17 mouse cellular contexts compared by ENCODE assay signal in the genomic region with DNA sequence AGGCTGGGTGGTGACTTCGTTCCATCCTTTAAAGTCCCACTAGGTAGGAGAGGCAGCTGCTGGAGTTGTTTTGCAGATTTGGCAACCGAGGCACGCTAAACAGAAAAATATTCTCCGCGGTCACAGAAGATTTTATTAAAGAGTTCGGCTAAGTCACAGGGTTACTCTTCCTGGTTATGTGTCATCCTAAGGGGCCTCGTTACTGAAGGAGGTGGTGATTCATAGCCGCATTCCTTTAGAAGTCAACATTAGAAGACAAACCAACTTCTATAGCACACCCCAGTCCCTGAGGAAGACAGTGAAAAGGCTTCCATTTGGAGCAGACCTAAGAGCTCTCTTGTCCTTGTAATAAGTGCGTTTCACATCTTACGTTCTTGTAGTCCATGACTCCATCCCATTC. TPM values are rescaled to one million over a fixed set of nuclear protein-coding genes. Genes with fewer than 3 reads are reported as not detected.
A peak's percentile ranks its signal among the peaks of the same experiment; 100 is the strongest.
DNase-seq lines count a peak whose midpoint lies in the region; TF ChIP-seq lines count a peak whose summit lies in the region.
"Had no signal": no experiment of that assay in that cellular context is flagged by ENCODE, and none has a peak within 500 bp of the region (broad histone marks: within the 10 kb centered on the region; RNA-seq: fewer than 3 reads in every experiment).

No protein-coding gene starts in this region.

- peaks cover 15% of the 10 kb centered on the region for H3K27me3 ChIP-seq in C2C12 (ENCODE audit: control insufficient read depth, insufficient read depth, insufficient read length)
- H3K27me3 ChIP-seq in heart, embryonic 10.5 days (ENCODE audit: insufficient read depth, poor library complexity, severe bottlenecking) = peaks cover 79% of the 10 kb centered on the region
- peaks cover 47% of the 10 kb centered on the region for H3K27me3 ChIP-seq in limb, embryonic 10.5 days (ENCODE audit: low read depth, poor library complexity, severe bottlenecking)
- H3K27me3 ChIP-seq: forebrain, embryonic 15.5 days had no signal

- no peak for TF ChIP-seq POLR2A in embryonic fibroblast, embryonic 13.5 days (IDR thresholded peaks at IDR 0.05; ENCODE audit: low read depth, low read length)

- no peaks in the 10 kb centered on the region for H3K36me3 ChIP-seq in C2C12 (ENCODE audit: control insufficient read depth, insufficient read depth)
- H3K36me3 ChIP-seq in heart, embryonic 10.5 days = no peaks in the 10 kb centered on the region
- no peaks in the 10 kb centered on the region for H3K36me3 ChIP-seq in limb, embryonic 10.5 days
- H3K36me3 ChIP-seq: embryonic facial prominence, embryonic 13.5 days; embryonic facial prominence, embryonic 15.5 days; forebrain, embryonic 15.5 days had no signal

- H3K4me1 ChIP-seq in embryonic fibroblast, embryonic 13.5 days (ENCODE audit: control insufficient read depth, insufficient read depth, low read length) = peaks cover 7% of the 10 kb centered on the region
- H3K4me1 ChIP-seq in heart, embryonic 10.5 days = peaks cover 22% of the 10 kb centered on the region
- peaks cover 6% of the 10 kb centered on the region for H3K4me1 ChIP-seq in limb, embryonic 10.5 days

- no peaks in the 10 kb centered on the region for H3K9me3 ChIP-seq in heart, embryonic 10.5 days
- no peaks in the 10 kb centered on the region for H3K9me3 ChIP-seq in limb, embryonic 10.5 days (replicated peaks)
- H3K9me3 ChIP-seq: embryonic facial prominence, embryonic 13.5 days; embryonic facial prominence, embryonic 15.5 days; forebrain, embryonic 13.5 days; forebrain, embryonic 15.5 days had no signal

- H3K4me3 ChIP-seq in C2C12 (ENCODE audit: insufficient read depth, poor library complexity, severe bottlenecking) = no peak overlapping the region
- no peak overlapping the region for H3K4me3 ChIP-seq in embryonic fibroblast, embryonic 13.5 days (ENCODE audit: insufficient read depth, low read length)
- H3K4me3 ChIP-seq in heart, embryonic 10.5 days = no peak overlapping the region
- no peak overlapping the region for H3K4me3 ChIP-seq in limb, embryonic 10.5 days
- H3K4me3 ChIP-seq: embryonic facial prominence, embryonic 13.5 days; embryonic facial prominence, embryonic 15.5 days; forebrain, embryonic 13.5 days; forebrain, embryonic 15.5 days had no signal

- TF ChIP-seq CTCF in C2C12 (IDR thresholded peaks at IDR 0.05; ENCODE audit: control insufficient read depth, insufficient read depth, insufficient read length) = no peak
- no peak for TF ChIP-seq CTCF in embryonic fibroblast, embryonic 13.5 days (IDR thresholded peaks at IDR 0.05; ENCODE audit: borderline replicate concordance, insufficient read depth, low read length)

- 77% methylated on average over 10 of the region's 10 CpGs for WGBS in heart, embryonic 10.5 days
- WGBS in limb, embryonic 10.5 days = 83% methylated on average over 10 of the region's 10 CpGs

- H3K79me2 ChIP-seq in C2C12 (ENCODE audit: control insufficient read depth, insufficient read depth) = no peaks in the 10 kb centered on the region

- H3ac ChIP-seq in C2C12 (ENCODE audit: control insufficient read depth, insufficient read length, low read depth) = no peak overlapping the region

- peak overlapping the region; percentile 74 for H3K27ac ChIP-seq in embryonic fibroblast, embryonic 13.5 days (ENCODE audit: insufficient read depth, low read length)
- no peak overlapping the region for H3K27ac ChIP-seq in heart, embryonic 10.5 days
- H3K27ac ChIP-seq in limb, embryonic 10.5 days = no peak overlapping the region
- H3K27ac ChIP-seq: embryonic facial prominence, embryonic 13.5 days; embryonic facial prominence, embryonic 15.5 days; forebrain, embryonic 13.5 days; forebrain, embryonic 15.5 days had no signal

- DNase-seq in 3134 (ENCODE audit: extremely low read depth, insufficient read length, low spot score) = peak; percentile 34
- no peak for DNase-seq in urinary bladder, postnatal 10 days (ENCODE audit: low spot score)
- DNase-seq in heart, embryonic 10.5 days (ENCODE audit: low spot score) = no peak
- no peak for DNase-seq in limb, embryonic 10.5 days (ENCODE audit: low spot score)

- no peaks in the 10 kb centered on the region for H3K79me3 ChIP-seq in C2C12 (ENCODE audit: low read depth)

TF ChIP-seq in C2C12, 6 proteins besides CTCF, POLR2A, EP300 and RAD21:
- TF ChIP-seq FOSL1 (IDR thresholded peaks at IDR 0.05; ENCODE audit: insufficient read depth, low read length, poor library complexity, severe bottlenecking) (peak; percentile 13), USF1 (IDR thresholded peaks at IDR 0.05; ENCODE audit: low read depth) (no peak)

RNA-seq across cellular contexts. Expression of gene Gkn3, which starts 2.1 kb away (rescaled TPM):
- not detected for polyA plus RNA-seq in C2C12 (2012; fragmentation: generic; extraction: Trizol)
- not detected in 2 replicates for polyA plus RNA-seq in embryonic fibroblast, embryonic 13.5 days (2011; ENCODE audit: insufficient read length, low read depth, missing spikeins)
- 0.17 and 0.58 TPM in 2 replicates for polyA plus RNA-seq in heart, embryonic 10.5 days (2016; fragmentation: Nextera tagmentation; extraction: Ambion mirVana)
- not detected in 2 replicates for polyA plus RNA-seq in limb, embryonic 10.5 days (2016; fragmentation: Nextera tagmentation; extraction: Ambion mirVana)
- polyA plus RNA-seq: activated CD4-positive, CD25-positive, alpha-beta regulatory T cell, adult 4 months; forebrain, embryonic 11.5 days; forebrain, embryonic 13.5 days; Patski had no signal

RNA-seq across cellular contexts. Expression of gene Gkn2, which starts 13.5 kb away (rescaled TPM):
- polyA plus RNA-seq in C2C12 (2012; fragmentation: generic; extraction: Trizol) = not detected
- polyA plus RNA-seq in embryonic fibroblast, embryonic 13.5 days (2011; ENCODE audit: insufficient read length, low read depth, missing spikeins) = not detected in 2 replicates
- not detected in 2 replicates for polyA plus RNA-seq in heart, embryonic 10.5 days (2016; fragmentation: Nextera tagmentation; extraction: Ambion mirVana)
- not detected in 2 replicates for polyA plus RNA-seq in limb, embryonic 10.5 days (2016; fragmentation: Nextera tagmentation; extraction: Ambion mirVana)
- polyA plus RNA-seq: activated CD4-positive, CD25-positive, alpha-beta regulatory T cell, adult 4 months; adrenal gland, adult 2 months; brain, embryonic 14.5 days; embryonic facial prominence, embryonic 11.5 days; embryonic facial prominence, embryonic 13.5 days; embryonic facial prominence, embryonic 15.5 days; forebrain, embryonic 11.5 days; forebrain, embryonic 13.5 days; forebrain, embryonic 15.5 days; forebrain, postnatal 0 days; Patski had no signal

RNA-seq across cellular contexts. Expression of gene Gkn1, which starts 35.9 kb away (rescaled TPM):
- polyA plus RNA-seq in C2C12 (2012; fragmentation: generic; extraction: Trizol) = not detected
- not detected in 2 replicates for polyA plus RNA-seq in embryonic fibroblast, embryonic 13.5 days (2011; ENCODE audit: insufficient read length, low read depth, missing spikeins)
- not detected in 2 replicates for polyA plus RNA-seq in heart, embryonic 10.5 days (2016; fragmentation: Nextera tagmentation; extraction: Ambion mirVana)
- not detected in 2 replicates for polyA plus RNA-seq in limb, embryonic 10.5 days (2016; fragmentation: Nextera tagmentation; extraction: Ambion mirVana)
- polyA plus RNA-seq: activated CD4-positive, CD25-positive, alpha-beta regulatory T cell, adult 4 months; embryonic facial prominence, embryonic 11.5 days; embryonic facial prominence, embryonic 13.5 days; forebrain, embryonic 11.5 days; forebrain, embryonic 13.5 days; forebrain, embryonic 15.5 days; forebrain, postnatal 0 days; Patski had no signal

RNA-seq across cellular contexts. Expression of gene Bmp10, which starts 42.1 kb away (rescaled TPM):
- polyA plus RNA-seq in C2C12 (2012; fragmentation: generic; extraction: Trizol) = not detected
- polyA plus RNA-seq in embryonic fibroblast, embryonic 13.5 days (2011; ENCODE audit: insufficient read length, low read depth, missing spikeins) = not detected in 2 replicates
- polyA plus RNA-seq in heart, embryonic 10.5 days (2016; fragmentation: Nextera tagmentation; extraction: Ambion mirVana) = 4.5 and 6.2 TPM in 2 replicates
- not detected in 2 replicates for polyA plus RNA-seq in limb, embryonic 10.5 days (2016; fragmentation: Nextera tagmentation; extraction: Ambion mirVana)
- polyA plus RNA-seq: activated CD4-positive, CD25-positive, alpha-beta regulatory T cell, adult 4 months; adrenal gland, adult 2 months; brain, embryonic 14.5 days; embryonic facial prominence, embryonic 11.5 days; embryonic facial prominence, embryonic 13.5 days; embryonic facial prominence, embryonic 15.5 days; forebrain, embryonic 11.5 days; forebrain, embryonic 13.5 days; forebrain, embryonic 15.5 days; forebrain, postnatal 0 days; Patski had no signal

RNA-seq across cellular contexts. Expression of gene Antxr1, which starts 51.1 kb away (rescaled TPM):
- 12.5 TPM for polyA plus RNA-seq in C2C12 (2012; fragmentation: generic; extraction: Trizol)
- 172 and 200 TPM in 2 replicates for polyA plus RNA-seq in embryonic fibroblast, embryonic 13.5 days (2011; ENCODE audit: insufficient read length, low read depth, missing spikeins)
- polyA plus RNA-seq in heart, embryonic 10.5 days (2016; fragmentation: Nextera tagmentation; extraction: Ambion mirVana) = 1.8 and 3.8 TPM in 2 replicates
- 7.0 and 9.5 TPM in 2 replicates for polyA plus RNA-seq in limb, embryonic 10.5 days (2016; fragmentation: Nextera tagmentation; extraction: Ambion mirVana)
